Mouse (Mus musculus) testis, adult 2 months (tissue): ENCODE data around the gene Ifit1bl2.
"Not testable (repeated sequence)": the region's sequence is repeated elsewhere in the genome, so short reads cannot be mapped to it uniquely, and the experiment has no call there.

ENCODE experiments used
- CTCF ChIP-seq: fragments of 200-500 bp; IDR thresholded peaks from 2 replicates; pipeline ENCODE4 v1.5.1; 2012; ENCODE audit warnings: low read depth, mild to moderate bottlenecking, inconsistent platforms, low read length, moderate library complexity; ENCODE audit not compliant: control insufficient read depth, insufficient read depth, insufficient replicate concordance
- POLR2A ChIP-seq: fragments of 200-500 bp; IDR thresholded peaks from 2 replicates; pipeline ENCODE4 v1.6.1; 2012; ENCODE audit warnings: low read depth, mild to moderate bottlenecking, inconsistent platforms, low read length, moderate library complexity; ENCODE audit not compliant: control insufficient read depth

GRCm38 (mm10) chr19:34585740-34586458 lies 54.6 kb downstream of the Ifit1bl2 start:
- TF ChIP-seq POLR2A, CTCF: not testable (repeated sequence)
